Mouse (Mus musculus) limb, embryonic 11.5 days (tissue): ENCODE measurements around the gene Adam22. TPM values are rescaled to one million over a fixed set of nuclear protein-coding genes. Genes with fewer than 3 reads are reported as not detected.

Experiments
- ATAC-seq: fragments of 200-750 bp; cut with Nextera tagmentation; 2 replicates; pipeline ENCODE4 v1.8.0; 2017; ENCODE audit warnings: low read depth; ENCODE audit not compliant: insufficient number of reproducible peaks, low FRiP score, low TSS enrichment
- DNase-seq: peaks from one replicate; pipeline ENCODE4 v3.0.0-alpha.2; 2015; ENCODE audit warnings: low spot score
- H3K27ac ChIP-seq: fragments of 300-500 bp; sonication (generic); replicated peaks from 2 replicates; pipeline ENCODE4 v1.5.1; 2014; ENCODE audit warnings: low read depth, mild to moderate bottlenecking, low read length
- H3K27me3 ChIP-seq: fragments of 300-500 bp; sonication (generic); 2 replicates; pipeline ENCODE4 v1.6.1; 2014; ENCODE audit warnings: mild to moderate bottlenecking, low read length, mixed read lengths; ENCODE audit not compliant: control insufficient read depth, insufficient read depth
- H3K36me3 ChIP-seq: fragments of 300-500 bp; sonication (generic); 2 replicates; pipeline ENCODE4 v1.6.1; 2014; ENCODE audit warnings: mild to moderate bottlenecking, low read length, moderate library complexity, mixed read lengths; ENCODE audit not compliant: control insufficient read depth, insufficient read depth
- H3K4me1 ChIP-seq: fragments of 300-500 bp; sonication (generic); 2 replicates; pipeline ENCODE4 v1.6.1; 2014; ENCODE audit warnings: low read length, mixed read lengths; ENCODE audit not compliant: control insufficient read depth, insufficient read depth
- H3K4me2 ChIP-seq: fragments of 300-500 bp; sonication (generic); 2 replicates; pipeline ENCODE4 v1.6.1; 2014; ENCODE audit warnings: low read depth, mild to moderate bottlenecking, moderate library complexity; ENCODE audit not compliant: severe bottlenecking
- H3K4me3 ChIP-seq: fragments of 300-500 bp; sonication (generic); 2 replicates; pipeline ENCODE4 v1.5.1; 2014; ENCODE audit warnings: low read depth, low read length
- H3K9ac ChIP-seq: fragments of 300-500 bp; sonication (generic); 2 replicates; pipeline ENCODE4 v1.6.1; 2014; ENCODE audit warnings: mild to moderate bottlenecking, low read length
- H3K9me3 ChIP-seq: fragments of 300-500 bp; sonication (generic); 2 replicates; pipeline ENCODE4 v1.6.1; 2016; ENCODE audit warnings: low read length; ENCODE audit not compliant: control insufficient read depth
- WGBS: fragments of 180-500 bp; shearing (Covaris S2); extraction: QIAGEN DNeasy Blood & Tissue Kit; methylation state at CpG from one replicate; pipeline ENCODE4 v1.1.7; 2014; 5-methylcytosine and 5-hydroxymethylcytosine counted together
- polyA plus RNA-seq: library from polyadenylated mRNA; unstranded; fragments of >200 nt; fragmentation: Nextera tagmentation; extraction: Ambion mirVana; gene quantifications from 2 replicates; pipeline ENCODE4 v1.2.1, GENCODE M21; 2014

The Adam22 gene
- polyA plus RNA-seq, 1 experiment from 2014 or later: 7.3 TPM

GRCm38 (mm10) chr5:8082800-8083509, 285.0 kb downstream of the Adam22 start:
- Histone ChIP-seq H3K36me3 (no peaks in the 10 kb centered on the region), H3K27ac (no peak overlapping the region), H3K9ac (no peak overlapping the region), H3K27me3 (no peaks in the 10 kb centered on the region), H3K4me1 (no peaks in the 10 kb centered on the region), H3K4me2 (no peak overlapping the region), H3K4me3 (no peak overlapping the region), H3K9me3 (no peaks in the 10 kb centered on the region)
- DNase-seq (no peak), ATAC-seq (no peak)
- WGBS: 77% methylated on average over 20 of the region's 20 CpGs

GRCm38 (mm10) chr5:8077481-8077880, 290.5 kb downstream of the Adam22 start:
- no peak overlapping the region for H3K9ac ChIP-seq
- H3K4me2 ChIP-seq: no peak overlapping the region
- H3K4me3 ChIP-seq: no peak overlapping the region
- no peaks in the 10 kb centered on the region for H3K4me1 ChIP-seq
- no peak for DNase-seq
- 75% methylated on average over 8 of the region's 8 CpGs for WGBS
- no peaks in the 10 kb centered on the region for H3K9me3 ChIP-seq
- no peak for ATAC-seq
- no peaks in the 10 kb centered on the region for H3K27me3 ChIP-seq
- H3K36me3 ChIP-seq: peaks cover 2% of the 10 kb centered on the region; the same call in 1 of the 2 replicates
- no peak overlapping the region for H3K27ac ChIP-seq

- H3K27ac ChIP-seq: no peak overlapping the region
- no peak overlapping the region for H3K9ac ChIP-seq
- peaks cover 3% of the 10 kb centered on the region for H3K36me3 ChIP-seq
- DNase-seq (no peak), ATAC-seq (no peak)
- H3K27me3 ChIP-seq: no peaks in the 10 kb centered on the region
- H3K9me3 ChIP-seq: no peaks in the 10 kb centered on the region
- H3K4me2 ChIP-seq: no peak overlapping the region
- no peaks in the 10 kb centered on the region for H3K4me1 ChIP-seq
- H3K4me3 ChIP-seq: no peak overlapping the region
- WGBS: 88% methylated on average over 9 of the region's 9 CpGs
Measured at GRCm38 (mm10) chr5:8073901-8074561, 293.9 kb downstream of the Adam22 start.

- no peak overlapping the region for H3K9ac ChIP-seq
- DNase-seq (no peak), ATAC-seq (no peak)
- H3K36me3 ChIP-seq: peaks cover 3% of the 10 kb centered on the region
- no peak overlapping the region for H3K4me2 ChIP-seq
- H3K4me1 ChIP-seq: no peaks in the 10 kb centered on the region
- H3K27ac ChIP-seq: no peak overlapping the region
- H3K27me3 ChIP-seq: no peaks in the 10 kb centered on the region
- H3K4me3 ChIP-seq: no peak overlapping the region
- 91% methylated on average over 9 of the region's 9 CpGs for WGBS
- no peaks in the 10 kb centered on the region for H3K9me3 ChIP-seq
Measured at GRCm38 (mm10) chr5:8073406-8073805, 294.6 kb downstream of the Adam22 start.

- no peak for ATAC-seq
- Histone ChIP-seq H3K9me3 (no peaks in the 10 kb centered on the region), H3K9ac (no peak overlapping the region), H3K27ac (no peak overlapping the region), H3K4me3 (no peak overlapping the region), H3K36me3 (peaks cover 9% of the 10 kb centered on the region), H3K27me3 (no peaks in the 10 kb centered on the region), H3K4me2 (no peak overlapping the region), H3K4me1 (no peaks in the 10 kb centered on the region)
- WGBS: 77% methylated on average over 6 of the region's 6 CpGs
- no peak for DNase-seq
Measured at GRCm38 (mm10) chr5:8063207-8063606, 304.8 kb downstream of the Adam22 start.

- H3K27ac ChIP-seq: no peak overlapping the region
- H3K27me3 ChIP-seq: no peaks in the 10 kb centered on the region
- ATAC-seq: no peak
- no peak overlapping the region for H3K4me2 ChIP-seq
- H3K4me3 ChIP-seq: no peak overlapping the region
- no peak overlapping the region for H3K9ac ChIP-seq
- DNase-seq: no peak
- 90% methylated on average over 2 of the region's 2 CpGs for WGBS
- no peaks in the 10 kb centered on the region for H3K9me3 ChIP-seq
- no peaks in the 10 kb centered on the region for H3K4me1 ChIP-seq
- H3K36me3 ChIP-seq: peaks cover 9% of the 10 kb centered on the region
Measured at GRCm38 (mm10) chr5:8062469-8062868, 305.5 kb downstream of the Adam22 start.

GRCm38 (mm10) chr5:8058056-8058455, 309.9 kb downstream of the Adam22 start:
- H3K9me3 ChIP-seq: no peaks in the 10 kb centered on the region
- no peak overlapping the region for H3K27ac ChIP-seq
- no peak overlapping the region for H3K9ac ChIP-seq
- WGBS: 94% methylated on average over 7 of the region's 7 CpGs
- H3K4me2 ChIP-seq: no peak overlapping the region
- no peak overlapping the region for H3K4me3 ChIP-seq
- DNase-seq: no peak
- no peaks in the 10 kb centered on the region for H3K27me3 ChIP-seq
- 0 out of 2 replicates have a peak, but pooled peaks cover 2% of the 10 kb centered on the region for H3K4me1 ChIP-seq
- H3K36me3 ChIP-seq: no peaks in the 10 kb centered on the region
- no peak for ATAC-seq

- 0 out of 2 replicates have a peak, but pooled peaks cover 2% of the 10 kb centered on the region for H3K4me1 ChIP-seq
- no peak overlapping the region for H3K27ac ChIP-seq
- H3K9ac ChIP-seq: peak overlapping the region; percentile 90
- H3K4me3 ChIP-seq: peak overlapping the region; percentile 72
- H3K9me3 ChIP-seq: no peaks in the 10 kb centered on the region
- WGBS: 36% methylated on average over 5 of the region's 5 CpGs
- DNase-seq: peak; percentile 32
- no peak for ATAC-seq
- H3K27me3 ChIP-seq: no peaks in the 10 kb centered on the region
- no peaks in the 10 kb centered on the region for H3K36me3 ChIP-seq
- peak overlapping the region; percentile 58 for H3K4me2 ChIP-seq
Measured at GRCm38 (mm10) chr5:8057018-8057323, 311.0 kb downstream of the Adam22 start.
